Mouse (Mus musculus) thymus, postnatal 4 days (tissue): ENCODE data around the gene Hepacam2.
"Not testable (repeated sequence)": the region's sequence is repeated elsewhere in the genome, so short reads cannot be mapped to it uniquely, and the experiment has no call there.

Experiments used
- DNase-seq: peaks from one replicate; pipeline ENCODE4 v3.0.0; 2021

Gene Hepacam2

GRCm38 (mm10) chr6:3463026-3463425, 35.1 kb downstream of the Hepacam2 start:
- DNase-seq, result no peak

DNA sequence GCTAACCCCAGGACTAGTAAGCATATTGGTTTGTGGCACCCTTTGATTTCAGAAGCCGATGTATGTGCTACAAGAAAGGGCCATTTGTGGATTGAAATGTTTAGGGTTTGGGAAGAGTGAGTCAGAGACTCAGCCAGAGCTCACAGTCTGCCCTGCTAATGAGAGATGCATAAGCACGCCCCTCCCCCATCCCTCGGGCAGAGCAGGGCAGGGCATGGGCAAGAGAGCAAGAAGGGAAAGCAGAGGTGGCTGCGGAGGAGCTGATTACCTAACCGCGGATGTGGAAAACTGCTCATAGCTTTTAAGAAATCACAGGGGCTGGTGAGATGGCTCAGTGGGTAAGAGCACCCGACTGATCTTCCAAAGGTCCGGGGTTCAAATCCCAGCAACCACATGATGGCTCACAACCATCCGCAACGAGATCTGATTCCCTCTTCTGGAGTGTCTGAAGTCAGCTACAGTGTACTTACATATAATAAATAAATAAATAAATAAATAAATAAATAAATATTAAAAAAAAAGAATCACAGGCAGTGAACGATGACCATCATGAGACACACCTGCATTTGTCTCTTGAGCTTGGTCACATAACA, 42.1 kb downstream of the Hepacam2 start:
- DNase-seq, result peak; percentile 11

GRCm38 (mm10) chr6:3454421-3454820, 43.7 kb downstream of the Hepacam2 start:
- DNase-seq, result no peak

GRCm38 (mm10) chr6:3447404-3447803, 50.7 kb downstream of the Hepacam2 start:
- DNase-seq, result peak; percentile 64

GRCm38 (mm10) chr6:3443905-3444304, 54.2 kb downstream of the Hepacam2 start:
- no peak for DNase-seq

DNA sequence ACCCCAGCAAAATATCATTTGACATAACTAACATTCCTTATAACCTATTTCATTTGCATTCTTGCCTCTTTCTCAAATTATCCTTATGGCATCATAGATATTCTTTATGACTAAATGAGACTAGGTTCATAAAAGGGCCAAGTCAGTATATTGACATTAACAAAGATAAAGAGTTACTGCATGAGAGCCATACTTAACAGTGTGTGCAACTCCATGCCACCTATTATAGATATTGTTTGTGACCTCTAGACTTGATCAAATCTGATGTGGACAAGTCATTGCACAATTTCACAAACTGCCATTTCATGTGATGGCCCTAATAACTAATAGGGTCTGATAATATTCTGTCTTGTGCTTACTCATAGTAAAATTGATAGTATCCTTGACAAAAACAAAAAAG, 62.0 kb downstream of the Hepacam2 start:
- DNase-seq, result no peak

- not testable (repeated sequence) for DNase-seq
These were observed 67.1 kb downstream of the Hepacam2 start for GRCm38 (mm10) chr6:3430976-3431375.

GRCm38 (mm10) chr6:3427047-3427446, 71.1 kb downstream of the Hepacam2 start:
- no peak for DNase-seq

DNA sequence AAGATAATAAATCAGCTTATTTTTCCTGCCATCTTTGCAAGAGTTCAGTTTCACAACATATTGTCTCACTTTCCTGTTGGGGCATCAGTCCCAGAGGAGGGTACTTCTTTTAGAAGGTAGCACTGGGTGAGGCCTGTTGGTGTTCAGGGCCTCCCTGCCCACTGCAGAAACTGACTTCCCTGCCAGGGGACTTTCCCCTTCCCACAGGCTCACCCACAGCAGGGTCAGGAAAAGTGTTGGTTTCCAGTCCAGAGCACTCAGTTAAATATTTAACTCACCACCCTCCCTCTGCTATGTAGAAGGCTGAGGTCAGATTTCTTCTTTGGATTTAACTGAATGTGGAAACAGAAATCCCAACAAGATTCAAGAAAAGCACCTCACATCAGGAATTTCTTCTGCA, 72.8 kb downstream of the Hepacam2 start:
- DNase-seq, result not testable (repeated sequence)

GRCm38 (mm10) chr6:3424613-3425277, 73.4 kb downstream of the Hepacam2 start:
- DNase-seq, result not testable (repeated sequence)
